Mouse (Mus musculus) cerebellum, postnatal 14 days (tissue): ENCODE measurements around the gene Olfr1156.

ENCODE experiments used
- DNase-seq, 2 experiments: peaks; one replicate each; pipeline ENCODE4 v3.0.0; 2021; ENCODE audit warnings: mixed read lengths in 2 of 2

Gene Olfr1156

GRCm38 (mm10) chr2:87953000-87953399 lies at the start of gene Olfr1156:
Gene Olfr1156 (minus strand): TSS chr2:87953100.
- no peak for DNase-seq

- DNase-seq: no peak
Observed at GRCm38 (mm10) chr2:87989813-87990212, 36.9 kb upstream of the Olfr1156 start, which contains the start of gene Olfr1158. Gene Olfr1158 (plus strand): TSS chr2:87990113.

- no peak for DNase-seq
Observed at GRCm38 (mm10) chr2:87974563-87974962, 21.7 kb upstream of the Olfr1156 start, which contains the start of gene Olfr74. Gene Olfr74 (minus strand): TSS chr2:87974663.

GRCm38 (mm10) chr2:87968199-87968598 lies 15.3 kb upstream of the Olfr1156 start, which contains the start of gene Olfr1157:
Gene Olfr1157 (minus strand): TSS chr2:87968299.
- no peak for DNase-seq

GRCm38 (mm10) chr2:87945037-87945436 lies 7.9 kb downstream of the Olfr1156 start, which contains the start of gene Olfr1155:
Gene Olfr1155 (minus strand): TSS chr2:87945137.
- no peak for DNase-seq

- DNase-seq: no peak
Observed at GRCm38 (mm10) chr2:87905066-87905465, 47.8 kb downstream of the Olfr1156 start, which contains the start of gene Olfr1154. Gene Olfr1154 (minus strand): TSS chr2:87905166.
